Comparison of ENCODE assay signal across 8 mouse cellular contexts in the genomic region with DNA sequence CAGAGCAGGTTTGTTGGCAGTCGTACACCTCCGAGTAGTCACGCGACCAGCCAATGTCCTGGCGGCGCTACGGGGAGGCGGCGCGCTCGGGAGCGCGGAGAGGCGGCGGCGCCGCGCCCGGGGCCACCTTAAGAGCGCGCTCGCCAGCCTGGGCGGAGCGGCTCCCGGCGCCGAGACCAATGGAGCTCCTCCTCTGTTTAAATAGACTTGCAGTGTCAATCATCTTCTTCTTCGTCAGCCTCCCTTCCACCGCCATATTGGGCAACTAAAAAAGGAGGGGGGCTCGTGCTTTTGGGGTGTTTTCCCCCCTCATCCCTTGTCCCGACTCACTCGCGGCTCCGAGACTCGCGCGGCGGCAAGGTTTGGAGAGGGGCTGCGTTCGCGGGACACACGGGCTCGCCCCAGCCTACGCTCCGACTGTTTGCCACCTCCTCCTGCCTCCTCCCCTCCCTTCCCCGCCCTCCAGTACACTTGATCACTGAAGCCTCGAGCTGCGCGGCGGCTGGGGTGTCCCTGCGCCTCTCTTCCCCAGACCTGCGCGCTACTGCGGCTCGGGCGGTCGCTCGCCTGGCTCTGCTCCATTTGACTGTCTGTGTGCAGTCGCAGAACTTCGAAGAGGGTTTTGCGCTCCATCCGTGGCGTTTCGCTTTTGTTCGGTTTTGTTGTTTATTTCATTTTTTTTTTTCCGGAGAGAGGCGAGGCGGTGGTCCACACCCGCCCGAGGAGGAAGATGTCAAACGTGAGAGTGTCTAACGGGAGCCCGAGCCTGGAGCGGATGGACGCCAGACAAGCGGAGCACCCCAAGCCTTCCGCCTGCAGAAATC. TPM values are rescaled to one million over a fixed set of nuclear protein-coding genes. Genes with fewer than 3 reads are reported as not detected.
A peak's percentile ranks its signal among the peaks of the same experiment; 100 is the strongest.
DNase-seq lines count a peak whose midpoint lies in the region; ATAC-seq lines count a peak whose summit lies in the region.

A gene (plus strand): TSS at position 212 of the 824 bp plus-strand sequence.

- ATAC-seq in heart, embryonic 13.5 days (ENCODE audit: extremely low read depth, insufficient number of reproducible peaks, low FRiP score, low TSS enrichment), result peak; percentile 86
- ATAC-seq in liver, embryonic 11.5 days (replicated peaks; ENCODE audit: low FRiP score), result peak; percentile 93

- peak within 1 kb of the TSS; percentile 99 for H3K27ac ChIP-seq in heart, embryonic 13.5 days (replicated peaks)
- H3K27ac ChIP-seq in liver, embryonic 11.5 days (ENCODE audit: low read depth, low read length), result peak within 1 kb of the TSS; percentile 93

- peak; percentile 84 to 85 for DNase-seq in CD8-positive naive resting alpha-beta T cell, adult 2 months (ENCODE audit: low read depth in 2 of 2, low spot score in 2 of 2)
- DNase-seq in c-Kit-negative CD71-positive TER-119-positive erythroid progenitor cells, embryonic 14.5 days (ENCODE audit: low read depth, low spot score), result peak; percentile 83
- peak; percentile 90 for DNase-seq in fibroblast of lung, adult 2 months (ENCODE audit: low read depth)
- peak; percentile 94 for DNase-seq in kidney, postnatal 10 days
- peak; percentile 86 for DNase-seq in liver, embryonic 11.5 days (ENCODE audit: low spot score)
- peak; percentile 95 for DNase-seq in naive thymus-derived CD4-positive, alpha-beta T cell, adult 2 months (ENCODE audit: low read depth)
- peak; percentile 93 for DNase-seq in splenic B cell, adult 2 months (ENCODE audit: low read depth, low spot score)

- peak within 1 kb of the TSS; percentile 98 for H3K9ac ChIP-seq in heart, embryonic 13.5 days
- peak within 1 kb of the TSS; percentile 92 for H3K9ac ChIP-seq in liver, embryonic 11.5 days (ENCODE audit: low read depth, low read length)

- H3K9me3 ChIP-seq in heart, embryonic 13.5 days, result no peaks in the 10 kb centered on the region
- H3K9me3 ChIP-seq in liver, embryonic 11.5 days (ENCODE audit: control insufficient read depth, low read length), result no peaks in the 10 kb centered on the region

- H3K4me1 ChIP-seq in heart, embryonic 13.5 days, result peaks cover 39% of the 10 kb centered on the region
- H3K4me1 ChIP-seq in liver, embryonic 11.5 days (replicated peaks; ENCODE audit: control insufficient read depth, insufficient read depth, low read length), result peaks cover 23% of the 10 kb centered on the region

- H3K27me3 ChIP-seq in heart, embryonic 13.5 days (replicated peaks), result 0 out of 2 replicates have a peak, but pooled peaks cover 3% of the 10 kb centered on the region
- H3K27me3 ChIP-seq in liver, embryonic 11.5 days (replicated peaks; ENCODE audit: control insufficient read depth, insufficient read depth, low read length), result no peaks in the 10 kb centered on the region
- no peaks in the 10 kb centered on the region for H3K27me3 ChIP-seq in splenic B cell, adult 2 months (ENCODE audit: control insufficient read depth, insufficient read depth, low read length, poor library complexity, severe bottlenecking)

- H3K36me3 ChIP-seq in heart, embryonic 13.5 days, result peaks cover 22% of the 10 kb centered on the region
- no peaks in the 10 kb centered on the region; the same call in 1 of the 2 replicates for H3K36me3 ChIP-seq in liver, embryonic 11.5 days (ENCODE audit: control insufficient read depth, insufficient read depth, low read length)
- peaks cover 10% of the 10 kb centered on the region; the same call in 1 of the 2 replicates for H3K36me3 ChIP-seq in splenic B cell, adult 2 months (ENCODE audit: control insufficient read depth, insufficient read depth, low read length, poor library complexity, severe bottlenecking)

- under 1% methylated on average over 77 of the region's 77 CpGs for WGBS in heart, embryonic 13.5 days
- WGBS in liver, embryonic 11.5 days, result under 1% methylated on average over 77 of the region's 77 CpGs

- peak within 1 kb of the TSS; percentile 97 for H3K4me3 ChIP-seq in heart, embryonic 13.5 days
- H3K4me3 ChIP-seq in liver, embryonic 11.5 days (ENCODE audit: low read depth, low read length), result peak within 1 kb of the TSS; percentile 73

- H3K4me2 ChIP-seq in heart, embryonic 13.5 days, result peak within 1 kb of the TSS; percentile 95
- H3K4me2 ChIP-seq in liver, embryonic 11.5 days, result peak within 1 kb of the TSS; percentile 99

RNA-seq across cellular contexts. Expression of the gene that starts here (rescaled TPM):
- polyA plus RNA-seq in heart, embryonic 13.5 days (2015; fragmentation: Nextera tagmentation; extraction: Ambion mirVana), result 14.4 and 17.4 TPM in 2 replicates
- polyA plus RNA-seq in liver, embryonic 11.5 days (2014; fragmentation: Nextera tagmentation; extraction: Ambion mirVana), result 8.9 and 9.4 TPM in 2 replicates

Comparison
In these comparisons a context has a peak if more than half of its experiments do, and no peak if none do; other contexts are left out.
1. Peak in every context shown above with its lines: DNase-seq, ATAC-seq, H3K4me3 ChIP-seq and H3K27ac ChIP-seq.